Mouse (Mus musculus): ENCODE data around the gene Pou2f2.
"Not testable (repeated sequence)": the region's sequence is repeated elsewhere in the genome, so short reads cannot be mapped to it uniquely, and the experiment has no call there.

The Pou2f2 gene

DNA sequence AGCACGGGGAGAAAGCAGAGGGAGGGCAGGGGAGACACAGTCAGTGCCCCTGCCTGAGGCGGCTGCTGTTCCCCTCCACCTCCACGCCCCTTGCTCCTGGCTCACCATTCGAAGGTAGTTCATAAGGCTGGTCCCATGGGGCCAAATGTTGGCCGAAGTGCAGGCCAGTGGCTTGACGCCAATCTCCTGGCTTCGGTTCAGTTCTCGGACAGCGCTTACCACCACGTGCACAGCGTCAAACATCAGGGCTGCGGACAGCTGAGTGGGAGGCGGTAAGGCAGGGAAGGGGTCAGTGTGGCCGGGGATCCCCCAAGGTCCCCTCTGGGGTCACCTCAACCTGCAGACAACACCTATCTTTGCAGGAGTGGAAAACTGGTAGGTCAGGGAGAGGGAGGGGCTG, 120.7 kb downstream of the Pou2f2 start:
- no peak for DNase-seq (ENCODE audit: low spot score)

DNA sequence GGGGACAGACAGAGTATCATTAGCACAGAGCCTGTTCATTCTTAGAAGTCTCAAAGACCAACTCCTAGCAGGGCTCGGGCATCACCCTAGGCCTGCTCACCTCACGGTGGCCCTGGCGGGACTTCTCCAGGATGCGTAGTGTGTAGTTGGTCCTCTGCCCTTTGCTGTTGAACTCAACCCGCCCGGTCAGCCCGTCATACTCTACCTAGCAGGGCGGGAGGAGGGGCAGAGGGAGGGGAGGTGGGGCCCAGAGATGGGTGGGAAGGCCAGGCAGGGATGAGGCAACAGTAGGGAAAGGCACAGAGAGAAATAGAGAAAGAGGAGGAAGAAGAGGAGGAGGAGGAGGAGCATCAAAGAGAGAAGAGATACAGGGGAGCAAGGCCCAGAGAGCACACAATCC, 121.1 kb downstream of the Pou2f2 start:
- no peak for DNase-seq (ENCODE audit: low spot score)

DNA sequence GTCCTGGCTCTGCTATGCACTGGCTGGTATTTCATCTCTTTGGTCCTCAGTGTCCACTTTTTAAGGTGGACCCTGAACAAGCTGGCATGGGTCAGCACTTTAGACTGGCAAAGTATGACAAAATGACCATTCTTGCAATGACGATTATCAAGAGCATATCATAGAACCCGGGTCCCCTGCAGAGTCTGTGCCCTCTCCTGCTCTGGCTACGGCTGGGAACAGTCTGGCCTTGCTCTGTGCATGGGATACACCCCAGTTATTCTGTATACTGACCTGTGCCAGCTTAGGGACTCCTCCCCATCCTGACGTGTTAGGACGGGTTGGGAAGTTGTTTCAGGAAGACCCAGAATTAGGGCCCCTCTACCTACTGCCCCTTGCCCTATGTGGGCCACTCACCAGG, 121.6 kb downstream of the Pou2f2 start:
- DNase-seq (ENCODE audit: low spot score) = no peak

DNA sequence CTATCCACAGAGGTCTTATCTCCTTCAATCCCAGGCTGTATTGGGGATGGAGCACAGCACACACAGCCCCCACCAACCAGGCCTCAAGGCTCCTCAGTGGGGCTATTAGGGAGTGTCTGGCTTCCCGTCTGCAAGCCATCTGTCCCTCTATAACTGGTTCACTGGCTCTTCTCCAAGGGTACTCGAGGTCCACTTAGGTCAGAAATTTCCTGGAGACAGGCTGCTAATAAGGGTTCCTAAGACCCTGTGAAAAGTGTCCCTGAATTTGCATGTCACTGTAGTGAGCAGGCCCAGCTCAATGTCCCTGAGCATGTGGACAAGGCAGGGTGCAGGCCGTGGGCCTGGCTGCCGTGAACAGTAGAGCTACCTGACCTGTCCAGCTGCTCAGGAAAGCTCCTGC, 122.6 kb downstream of the Pou2f2 start:
- no peak for DNase-seq (ENCODE audit: low spot score)

DNA sequence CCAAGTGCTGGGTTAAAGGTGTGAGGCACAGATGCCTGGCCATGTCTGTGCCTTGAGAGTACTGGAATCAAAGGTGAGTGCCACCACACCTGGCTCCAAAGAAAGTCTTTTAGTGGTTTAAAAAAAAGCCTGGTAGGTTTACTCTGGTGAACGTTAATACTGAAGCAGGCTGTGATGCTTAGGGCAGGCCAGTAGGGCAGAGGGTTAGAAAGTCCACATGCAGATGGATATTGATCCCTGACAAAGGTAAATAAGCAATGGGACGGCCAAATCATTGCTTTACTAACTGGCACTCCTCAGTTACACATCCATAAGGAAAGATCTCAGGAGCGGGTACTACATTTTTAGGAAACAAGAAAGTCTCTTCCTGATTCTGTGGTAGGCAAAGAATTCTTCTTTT, 126.9 kb downstream of the Pou2f2 start:
- no peak for DNase-seq (ENCODE audit: low spot score)

DNA sequence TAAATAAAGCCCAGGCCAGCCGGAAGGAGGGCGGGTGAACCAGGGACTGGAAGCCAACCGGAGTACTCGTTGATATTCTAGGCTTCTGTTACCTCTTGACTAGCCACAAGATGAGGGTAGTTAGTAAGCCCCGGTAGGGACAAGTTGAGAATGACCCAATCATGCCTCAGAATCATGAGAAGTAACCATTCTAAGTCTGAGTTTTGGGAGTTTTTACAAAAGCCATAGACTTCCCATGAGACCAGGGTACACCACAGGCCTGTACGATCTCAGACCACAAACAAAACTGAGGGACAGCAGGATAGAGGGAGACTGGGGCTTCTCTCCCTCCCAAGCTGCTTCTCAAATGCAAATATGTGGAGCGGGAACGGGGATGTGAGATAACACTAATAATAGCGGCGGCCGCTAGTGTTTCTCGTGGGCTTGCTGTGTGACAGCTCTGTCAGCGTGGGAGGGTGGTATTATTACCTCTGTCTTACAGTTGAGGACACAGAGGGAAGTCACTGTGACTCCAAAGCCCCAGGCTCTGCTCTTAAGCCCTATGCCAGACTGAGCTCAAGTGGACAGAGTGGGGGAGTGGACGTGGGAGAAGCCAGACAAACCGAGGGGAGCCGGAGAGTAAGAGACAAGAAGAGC, 130.1 kb downstream of the Pou2f2 start:
- no peak for DNase-seq (ENCODE audit: low spot score)

DNA sequence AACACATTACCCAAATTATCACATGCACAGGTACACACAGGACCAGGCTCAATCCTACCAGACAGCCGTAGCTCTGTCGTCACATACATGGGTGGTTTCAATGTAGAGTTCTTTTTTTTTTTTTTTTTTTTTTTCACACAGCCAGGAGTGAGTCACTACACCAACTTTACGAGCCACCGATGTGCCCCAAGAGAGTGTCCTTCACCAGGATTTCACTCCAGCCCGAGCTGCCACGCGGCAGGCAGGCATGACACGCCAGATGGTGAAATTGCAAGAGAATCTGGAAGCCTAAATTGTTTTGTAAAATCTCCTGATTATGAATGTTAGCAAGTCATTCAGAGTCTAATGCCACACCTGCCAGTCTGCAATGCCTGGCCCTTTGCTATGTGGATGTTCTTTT, 132.2 kb downstream of the Pou2f2 start:
- no peak for DNase-seq (ENCODE audit: low spot score)

DNA sequence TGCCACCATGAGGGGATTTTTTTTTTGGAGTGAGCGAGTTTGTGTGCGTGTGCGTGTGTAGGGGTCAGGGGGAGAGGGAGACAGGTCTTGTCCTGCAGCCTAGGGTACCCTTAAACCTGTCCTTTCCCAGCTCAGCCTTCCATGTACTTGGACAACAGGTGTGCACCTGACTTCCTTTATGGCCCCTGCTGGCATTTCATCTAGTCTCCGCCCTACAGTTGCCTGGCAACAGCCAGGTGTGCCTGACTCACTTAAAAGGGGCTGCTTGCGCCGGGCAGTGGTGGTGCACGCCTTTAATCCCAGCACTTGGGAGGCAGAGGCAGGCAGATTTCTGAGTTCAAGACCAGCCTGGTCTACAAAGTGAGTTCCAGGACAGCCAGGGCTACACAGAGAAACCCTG, 134.9 kb downstream of the Pou2f2 start:
- not testable (repeated sequence) for DNase-seq (ENCODE audit: low spot score)

DNA sequence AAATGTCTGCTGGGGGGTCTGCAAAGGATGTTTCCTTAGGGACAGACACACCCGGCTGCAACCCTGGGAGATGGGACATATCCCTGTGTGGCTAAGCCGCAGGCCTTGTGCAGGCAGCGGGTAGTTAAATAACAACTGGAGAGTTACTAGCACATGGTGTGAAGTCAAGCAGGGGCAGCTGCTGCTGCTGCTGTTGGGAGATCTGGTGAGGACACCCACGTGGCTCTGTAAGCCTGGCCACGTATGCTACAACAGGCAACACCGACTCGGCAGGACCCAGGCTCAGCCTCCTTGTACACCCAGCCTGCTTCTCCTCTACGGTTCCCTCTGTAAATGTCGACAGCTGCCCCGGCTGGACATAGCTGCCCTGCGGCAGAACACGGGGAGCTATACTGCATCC, 137.6 kb downstream of the Pou2f2 start:
- DNase-seq (ENCODE audit: low spot score) = no peak
